Mouse (Mus musculus): ENCODE measurements around the gene Myom1. TPM values are rescaled to one million over a fixed set of nuclear protein-coding genes. Genes with fewer than 3 reads are reported as not detected.
A peak's percentile ranks its signal among the peaks of the same experiment; 100 is the strongest.

The Myom1 gene
- total RNA-seq, 4 experiments from 2014 or later, result 1,005 to 1,153 (median 1,086) TPM

GRCm38 (mm10) chr17:71014911-71015310 lies 12.5 kb downstream of the Myom1 start:
- no peak for DNase-seq (ENCODE audit: low spot score)

- no peak for DNase-seq (ENCODE audit: low spot score)
Observed at GRCm38 (mm10) chr17:71017457-71017998, 15.1 kb downstream of the Myom1 start.

- no peak for DNase-seq (ENCODE audit: low spot score)
Observed at GRCm38 (mm10) chr17:71018151-71018550, 15.7 kb downstream of the Myom1 start.

GRCm38 (mm10) chr17:71018616-71019308 lies 16.3 kb downstream of the Myom1 start:
- no peak for DNase-seq (ENCODE audit: low spot score)

- DNase-seq (ENCODE audit: low spot score), result no peak
Observed at GRCm38 (mm10) chr17:71019309-71019655, 16.8 kb downstream of the Myom1 start.

- no peak for DNase-seq (ENCODE audit: low spot score)
Observed at GRCm38 (mm10) chr17:71019860-71020259, 17.4 kb downstream of the Myom1 start.

GRCm38 (mm10) chr17:71022841-71023240 lies 20.4 kb downstream of the Myom1 start:
- DNase-seq (ENCODE audit: low spot score), result no peak

GRCm38 (mm10) chr17:71024071-71024470 lies 21.6 kb downstream of the Myom1 start:
- DNase-seq (ENCODE audit: low spot score), result peak; percentile 65

- no peak for DNase-seq (ENCODE audit: low spot score)
Observed at GRCm38 (mm10) chr17:71025922-71026321, 23.5 kb downstream of the Myom1 start.

- no peak for DNase-seq (ENCODE audit: low spot score)
Observed at GRCm38 (mm10) chr17:71027186-71027585, 24.8 kb downstream of the Myom1 start.

- DNase-seq (ENCODE audit: low spot score), result no peak
Observed at GRCm38 (mm10) chr17:71032719-71033118, 30.3 kb downstream of the Myom1 start.

- no peak for DNase-seq (ENCODE audit: low spot score)
Observed at GRCm38 (mm10) chr17:71034472-71034871, 32.0 kb downstream of the Myom1 start.

GRCm38 (mm10) chr17:71037188-71037587 lies 34.8 kb downstream of the Myom1 start:
- no peak for DNase-seq (ENCODE audit: low spot score)

GRCm38 (mm10) chr17:71038812-71039211 lies 36.4 kb downstream of the Myom1 start:
- DNase-seq (ENCODE audit: low spot score), result peak; percentile 77

GRCm38 (mm10) chr17:71039851-71040581 lies 37.6 kb downstream of the Myom1 start:
- no peak for DNase-seq (ENCODE audit: low spot score)

GRCm38 (mm10) chr17:71040582-71040880 lies 38.1 kb downstream of the Myom1 start:
- no peak for DNase-seq (ENCODE audit: low spot score)

- DNase-seq (ENCODE audit: low spot score), result no peak
Observed at GRCm38 (mm10) chr17:71042645-71043044, 40.2 kb downstream of the Myom1 start.

GRCm38 (mm10) chr17:71045591-71045990 lies 43.2 kb downstream of the Myom1 start:
- no peak for DNase-seq (ENCODE audit: low spot score)

- DNase-seq (ENCODE audit: low spot score), result no peak
Observed at GRCm38 (mm10) chr17:71046856-71047255, 44.4 kb downstream of the Myom1 start.

GRCm38 (mm10) chr17:71049292-71049691 lies 46.9 kb downstream of the Myom1 start:
- no peak for DNase-seq (ENCODE audit: low spot score)

GRCm38 (mm10) chr17:71053134-71053708 lies 50.8 kb downstream of the Myom1 start:
- no peak for DNase-seq (ENCODE audit: low spot score)

GRCm38 (mm10) chr17:71055203-71055894 lies 52.9 kb downstream of the Myom1 start:
- DNase-seq (ENCODE audit: low spot score), result no peak
